Mouse (Mus musculus): ENCODE results near the gene Galntl6. TPM values are rescaled to one million over a fixed set of nuclear protein-coding genes. Genes with fewer than 3 reads are reported as not detected.
A peak's percentile ranks its signal among the peaks of the same experiment; 100 is the strongest.

The Galntl6 gene
- polyA plus RNA-seq, 1 experiment from 2014 or later = 1.5 TPM

DNA sequence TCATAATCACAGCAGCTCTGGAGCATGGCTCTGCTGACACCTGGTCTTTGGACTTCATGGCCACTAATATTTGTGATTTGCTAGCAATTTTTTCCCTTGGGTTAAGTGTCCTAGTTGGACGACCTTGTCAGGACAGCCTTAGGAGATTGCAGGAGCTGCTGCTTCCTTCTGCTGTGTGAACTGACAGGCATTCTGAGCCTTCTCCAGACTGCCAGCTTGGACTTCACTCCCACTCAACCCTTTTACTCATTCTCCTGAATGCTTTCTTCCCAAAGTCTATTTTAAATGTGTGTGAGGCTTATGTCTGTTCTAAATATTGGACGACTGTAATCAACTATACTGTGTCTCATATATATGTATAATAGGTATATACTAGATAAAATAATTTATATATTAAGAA lies 971.3 kb downstream of the Galntl6 start:
- no peaks in the 10 kb centered on the region for H3K9me3 ChIP-seq (replicated peaks)
- H3K27ac ChIP-seq = no peak overlapping the region
- peaks cover 5% of the 10 kb centered on the region; the same call in 1 of the 2 replicates for H3K27me3 ChIP-seq
- H3K4me3 ChIP-seq (replicated peaks) = no peak overlapping the region
- 73% methylated on average over 2 of the region's 2 CpGs for WGBS
- no peak overlapping the region for H3K9ac ChIP-seq
- H3K36me3 ChIP-seq = no peaks in the 10 kb centered on the region
- H3K4me1 ChIP-seq = peaks cover 10% of the 10 kb centered on the region; the same call in 1 of the 2 replicates
- no peak overlapping the region for H3K4me2 ChIP-seq
- ATAC-seq (replicated peaks; ENCODE audit: low FRiP score) = no peak

DNA sequence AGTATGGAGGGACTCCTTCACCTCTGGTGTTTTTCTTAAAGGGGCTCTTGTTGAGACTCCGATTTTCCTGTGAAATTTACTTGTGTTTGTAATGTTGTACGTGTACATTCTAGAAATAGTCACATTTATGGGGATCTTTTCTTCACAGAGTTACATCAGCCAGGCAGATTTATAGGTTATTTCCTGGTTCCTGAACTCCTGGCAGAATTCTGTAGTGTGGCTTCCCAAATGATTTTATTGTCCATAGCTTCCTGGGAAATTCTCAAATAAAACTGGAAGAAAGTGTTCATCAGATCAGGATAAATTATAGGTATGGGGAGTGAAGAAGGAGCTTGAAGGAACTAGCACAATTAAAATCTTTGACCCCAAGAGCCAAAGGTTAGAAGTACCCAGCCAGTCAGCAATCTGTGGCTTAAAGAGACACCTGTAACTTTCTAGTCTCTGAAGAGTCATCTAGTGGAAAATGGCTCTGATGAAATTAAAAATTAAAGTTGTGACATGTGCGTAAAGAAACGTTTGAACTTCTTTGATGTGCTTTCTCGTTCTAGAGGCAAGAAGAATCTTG lies 972.5 kb downstream of the Galntl6 start:
- H3K9ac ChIP-seq = no peak overlapping the region
- ATAC-seq (replicated peaks; ENCODE audit: low FRiP score) = peak; percentile 62; the same call in 1 of the 2 replicates
- H3K4me3 ChIP-seq (replicated peaks) = peak overlapping the region; percentile 23; the same call in 1 of the 2 replicates
- H3K9me3 ChIP-seq (replicated peaks) = no peaks in the 10 kb centered on the region
- peaks cover 10% of the 10 kb centered on the region; the same call in 1 of the 2 replicates for H3K4me1 ChIP-seq
- no peaks in the 10 kb centered on the region for H3K36me3 ChIP-seq
- H3K27me3 ChIP-seq = peaks cover 5% of the 10 kb centered on the region; the same call in 1 of the 2 replicates
- H3K4me2 ChIP-seq = peak overlapping the region; percentile 53
- no peak overlapping the region for H3K27ac ChIP-seq
- WGBS = 40% methylated on average over 5 of the region's 5 CpGs

DNA sequence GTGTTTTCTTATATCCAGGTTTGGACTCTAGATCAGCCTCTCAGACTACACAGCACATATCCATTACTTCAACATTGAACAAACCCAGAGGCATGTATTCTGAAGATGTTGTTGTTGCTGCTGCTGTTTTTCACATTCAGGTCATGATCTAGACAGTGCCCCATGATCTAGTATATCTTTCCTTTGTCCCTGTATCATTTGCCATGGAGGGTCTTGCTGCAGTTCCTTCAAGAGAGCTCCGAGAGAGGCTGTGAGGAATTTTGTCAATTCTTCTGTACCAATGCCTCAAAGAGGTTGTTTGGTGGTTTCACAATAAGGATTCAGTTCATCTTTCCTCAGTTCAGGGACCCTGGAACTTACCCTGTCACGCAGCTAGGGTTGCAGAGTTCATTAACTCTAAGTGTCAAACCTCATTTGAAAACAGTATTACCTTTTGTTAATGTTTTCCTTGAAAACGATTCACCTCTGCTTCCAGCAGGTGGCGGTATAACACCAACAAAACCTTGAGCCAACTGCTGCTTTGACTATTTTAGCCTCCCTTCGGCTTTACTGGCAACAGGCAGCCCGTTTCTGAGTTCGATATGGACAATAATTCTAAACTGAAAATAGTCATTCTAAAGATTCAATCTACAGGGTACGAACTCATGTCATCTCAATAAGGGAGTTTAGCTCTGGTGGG lies 973.1 kb downstream of the Galntl6 start:
- H3K27me3 ChIP-seq = peaks cover 5% of the 10 kb centered on the region; the same call in 1 of the 2 replicates
- H3K4me3 ChIP-seq (replicated peaks) = peak overlapping the region; percentile 23; the same call in 1 of the 2 replicates
- peaks cover 10% of the 10 kb centered on the region; the same call in 1 of the 2 replicates for H3K4me1 ChIP-seq
- no peaks in the 10 kb centered on the region for H3K36me3 ChIP-seq
- no peak overlapping the region for H3K27ac ChIP-seq
- WGBS = 12% methylated on average over 8 of the region's 8 CpGs
- no peak overlapping the region for H3K9ac ChIP-seq
- no peaks in the 10 kb centered on the region for H3K9me3 ChIP-seq (replicated peaks)
- ATAC-seq (replicated peaks; ENCODE audit: low FRiP score) = peak; percentile 67
- H3K4me2 ChIP-seq = peak overlapping the region; percentile 53

GRCm38 (mm10) chr8:57927074-57927473 lies 985.4 kb downstream of the Galntl6 start:
- Histone ChIP-seq H3K36me3 (no peaks in the 10 kb centered on the region), H3K4me3 (replicated peaks) (no peak overlapping the region), H3K4me2 (no peak overlapping the region), H3K9ac (no peak overlapping the region), H3K4me1 (no peaks in the 10 kb centered on the region), H3K27ac (no peak overlapping the region), H3K9me3 (replicated peaks) (no peaks in the 10 kb centered on the region), H3K27me3 (no peaks in the 10 kb centered on the region)
- ATAC-seq (replicated peaks; ENCODE audit: low FRiP score) = no peak
- WGBS = 42% methylated on average over 6 of the region's 6 CpGs

DNA sequence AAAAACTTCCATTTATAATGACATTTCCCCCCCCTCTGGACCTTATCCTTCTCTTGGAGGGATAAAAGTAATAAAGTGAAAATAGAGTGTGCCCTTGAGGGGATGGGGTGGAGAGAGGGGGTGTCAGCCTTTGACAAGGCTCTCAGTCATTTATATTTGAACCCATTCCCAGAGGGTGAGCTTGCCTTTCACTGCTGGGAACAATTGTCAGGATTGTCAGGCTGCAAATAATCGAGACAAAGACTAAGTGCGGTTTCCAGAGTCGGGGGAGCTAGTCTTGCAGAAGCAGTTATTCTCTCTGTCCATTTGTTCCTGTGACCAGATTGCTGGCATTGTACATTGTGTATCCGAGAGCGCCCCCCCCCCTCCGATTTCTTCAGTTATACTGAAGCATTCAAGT lies 988.9 kb downstream of the Galntl6 start:
- no peaks in the 10 kb centered on the region for H3K4me1 ChIP-seq

DNA sequence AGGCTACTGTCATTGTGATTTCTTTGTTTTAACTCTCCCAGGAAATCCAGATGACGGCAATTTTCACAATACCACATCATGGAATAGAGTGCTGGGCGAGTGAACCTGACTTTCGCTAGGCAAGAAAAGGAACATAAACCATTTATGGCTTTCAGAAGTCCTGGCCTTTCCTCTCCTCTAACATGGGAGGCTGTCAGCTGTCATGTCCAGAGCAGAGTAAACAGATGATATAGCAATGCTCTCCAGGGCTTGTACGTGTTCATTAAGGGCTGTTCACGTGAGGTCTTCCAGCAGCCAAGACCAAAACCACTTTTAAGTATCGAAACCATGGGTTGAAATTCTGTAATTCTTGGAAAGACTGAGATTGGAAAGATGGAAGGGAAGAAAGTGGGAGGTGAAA lies 989.3 kb downstream of the Galntl6 start:
- Histone ChIP-seq H3K27me3 (no peaks in the 10 kb centered on the region), H3K4me1 (no peaks in the 10 kb centered on the region)
- 67% methylated on average over 6 of the region's 6 CpGs for WGBS

More for the DNA sequence above, 988.9 kb downstream of the Galntl6 start:
- no peak for ATAC-seq (replicated peaks; ENCODE audit: low FRiP score)
- Histone ChIP-seq H3K36me3 (no peaks in the 10 kb centered on the region), H3K9ac (no peak overlapping the region), H3K4me2 (no peak overlapping the region), H3K27me3 (no peaks in the 10 kb centered on the region), H3K27ac (no peak overlapping the region), H3K9me3 (replicated peaks) (no peaks in the 10 kb centered on the region), H3K4me3 (replicated peaks) (no peak overlapping the region)
- 63% methylated on average over 6 of the region's 6 CpGs for WGBS

GRCm38 (mm10) chr8:57922214-57923070 lies 990.0 kb downstream of the Galntl6 start:
- H3K4me3 ChIP-seq (replicated peaks) = no peak overlapping the region
- no peaks in the 10 kb centered on the region for H3K9me3 ChIP-seq (replicated peaks)
- WGBS = 73% methylated on average over 6 of the region's 6 CpGs
- no peak overlapping the region for H3K27ac ChIP-seq
- H3K4me2 ChIP-seq = no peak overlapping the region
- no peaks in the 10 kb centered on the region for H3K36me3 ChIP-seq
- H3K4me1 ChIP-seq = no peaks in the 10 kb centered on the region
- no peak overlapping the region for H3K9ac ChIP-seq
- no peaks in the 10 kb centered on the region for H3K27me3 ChIP-seq
- ATAC-seq (replicated peaks; ENCODE audit: low FRiP score) = no peak

More for the DNA sequence above, 989.3 kb downstream of the Galntl6 start:
- H3K27ac ChIP-seq = no peak overlapping the region
- no peak overlapping the region for H3K4me3 ChIP-seq (replicated peaks)
- H3K9me3 ChIP-seq (replicated peaks) = no peaks in the 10 kb centered on the region
- no peak overlapping the region for H3K9ac ChIP-seq
- H3K36me3 ChIP-seq = no peaks in the 10 kb centered on the region
- ATAC-seq (replicated peaks; ENCODE audit: low FRiP score) = no peak
- no peak overlapping the region for H3K4me2 ChIP-seq

GRCm38 (mm10) chr8:57920326-57920903 lies 992.0 kb downstream of the Galntl6 start:
- Histone ChIP-seq H3K27me3 (no peaks in the 10 kb centered on the region), H3K9ac (no peak overlapping the region), H3K9me3 (replicated peaks) (no peaks in the 10 kb centered on the region), H3K4me1 (no peaks in the 10 kb centered on the region), H3K27ac (no peak overlapping the region), H3K4me2 (no peak overlapping the region), H3K36me3 (no peaks in the 10 kb centered on the region), H3K4me3 (replicated peaks) (no peak overlapping the region)
- no peak for ATAC-seq (replicated peaks; ENCODE audit: low FRiP score)
- 64% methylated on average over 3 of the region's 3 CpGs for WGBS

- H3K4me1 ChIP-seq = no peaks in the 10 kb centered on the region
- no peak overlapping the region for H3K27ac ChIP-seq
- ATAC-seq (replicated peaks; ENCODE audit: low FRiP score) = peak; percentile 54; the same call in 1 of the 2 replicates
- H3K4me2 ChIP-seq = no peak overlapping the region
- H3K9me3 ChIP-seq (replicated peaks) = no peaks in the 10 kb centered on the region
- WGBS = 50% methylated on average over 9 of the region's 9 CpGs
- no peak overlapping the region for H3K4me3 ChIP-seq (replicated peaks)
- H3K9ac ChIP-seq = no peak overlapping the region
- no peaks in the 10 kb centered on the region for H3K27me3 ChIP-seq
- no peaks in the 10 kb centered on the region for H3K36me3 ChIP-seq
Measured at GRCm38 (mm10) chr8:57918720-57919640, 993.5 kb downstream of the Galntl6 start.

- H3K27ac ChIP-seq = no peak overlapping the region
- 79% methylated on average over 5 of the region's 5 CpGs for whole genome bisulfite sequencing
- H3K4me2 ChIP-seq = no peak overlapping the region
- H3K4me3 ChIP-seq (replicated peaks) = no peak overlapping the region
- H3K27me3 ChIP-seq = no peaks in the 10 kb centered on the region
- H3K9ac ChIP-seq = no peak overlapping the region
- no peaks in the 10 kb centered on the region for H3K36me3 ChIP-seq
- H3K4me1 ChIP-seq = no peaks in the 10 kb centered on the region
- no peak for ATAC-seq (replicated peaks; ENCODE audit: low FRiP score)
- no peaks in the 10 kb centered on the region for H3K9me3 ChIP-seq (replicated peaks)
Measured at GRCm38 (mm10) chr8:57893360-57893759, 1019.1 kb downstream of the Galntl6 start.

- no peaks in the 10 kb centered on the region for H3K27me3 ChIP-seq
- no peaks in the 10 kb centered on the region for H3K4me1 ChIP-seq
- ATAC-seq (replicated peaks; ENCODE audit: low FRiP score) = no peak
- 80% methylated on average over 5 of the region's 5 CpGs for WGBS
- no peaks in the 10 kb centered on the region for H3K36me3 ChIP-seq
- no peak overlapping the region for H3K9ac ChIP-seq
- no peak overlapping the region for H3K4me2 ChIP-seq
- H3K4me3 ChIP-seq (replicated peaks) = no peak overlapping the region
- H3K9me3 ChIP-seq (replicated peaks) = no peaks in the 10 kb centered on the region
- H3K27ac ChIP-seq = no peak overlapping the region
Measured at GRCm38 (mm10) chr8:57892115-57892514, 1020.3 kb downstream of the Galntl6 start.

Data from kidney, embryonic 15.5 days (tissue).